Mouse (Mus musculus) olfactory bulb, adult 2 months (tissue): ENCODE measurements around the gene Scnn1a.

Experiments used
- CTCF ChIP-seq: fragments of 200-500 bp; IDR thresholded peaks from 2 replicates; pipeline ENCODE4 v1.5.1; 2012; ENCODE audit warnings: low read depth, mild to moderate bottlenecking, low read length, moderate library complexity; ENCODE audit not compliant: insufficient read depth
- POLR2A ChIP-seq: fragments of 200-500 bp; IDR thresholded peaks from 2 replicates; pipeline ENCODE4 v1.6.1; 2012; ENCODE audit warnings: mild to moderate bottlenecking, low read depth, low read length, moderate library complexity; ENCODE audit not compliant: insufficient read depth

- TF ChIP-seq CTCF (no peak), POLR2A (no peak)
These were observed 33.2 kb downstream of the Scnn1a start for GRCm38 (mm10) chr6:125353655-125354054.
